Mouse (Mus musculus) frontal cortex, adult 2 months (tissue): ENCODE data around the gene Gli2. TPM values are rescaled to one million over a fixed set of nuclear protein-coding genes. Genes with fewer than 3 reads are reported as not detected.
A peak's percentile ranks its signal among the peaks of the same experiment; 100 is the strongest.

Experiments
- DNase-seq, 2 experiments: peaks; one replicate each; pipeline ENCODE4 v3.0.0; 2022; ENCODE audit warnings: low spot score in 1 of 2; ENCODE audit errors: extremely low spot score in 1 of 2
- polyA plus RNA-seq: library from polyadenylated mRNA; depleted of rRNA; stranded (reverse); fragments of >200 nt; gene quantifications from 2 replicates; pipeline ENCODE4 v1.2.3, GENCODE M21; 2012; rRNA removed

Gene Gli2
- polyA plus RNA-seq, result 1.6 and 2.2 TPM in 2 replicates

DNA sequence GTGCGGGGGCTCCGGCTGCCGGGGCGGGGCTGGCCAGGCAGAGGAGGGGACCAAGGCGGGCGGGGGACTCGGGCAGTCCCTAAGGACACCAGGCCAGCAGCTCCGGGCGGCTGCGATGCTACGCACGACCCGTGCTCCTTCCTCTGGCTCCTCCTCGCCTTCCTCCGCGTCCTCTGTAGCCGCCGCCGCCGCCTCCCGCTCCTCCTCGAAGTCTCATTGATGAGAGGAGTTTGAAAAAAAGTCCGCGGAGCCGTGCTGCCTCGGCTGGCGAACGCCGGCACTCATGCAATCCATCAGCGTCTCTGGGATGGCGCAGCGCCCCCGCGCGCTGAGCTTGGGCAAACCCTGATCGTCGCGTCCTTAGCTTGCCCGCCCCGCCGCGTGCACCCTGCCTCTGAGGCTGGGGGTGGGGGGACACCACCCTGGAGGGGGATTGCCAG is at the start of gene Gli2:
Gene Gli2 (minus strand): TSS at position 218 of the 440 bp plus-strand sequence.
- peak; percentile 42 to 87 for DNase-seq

DNA sequence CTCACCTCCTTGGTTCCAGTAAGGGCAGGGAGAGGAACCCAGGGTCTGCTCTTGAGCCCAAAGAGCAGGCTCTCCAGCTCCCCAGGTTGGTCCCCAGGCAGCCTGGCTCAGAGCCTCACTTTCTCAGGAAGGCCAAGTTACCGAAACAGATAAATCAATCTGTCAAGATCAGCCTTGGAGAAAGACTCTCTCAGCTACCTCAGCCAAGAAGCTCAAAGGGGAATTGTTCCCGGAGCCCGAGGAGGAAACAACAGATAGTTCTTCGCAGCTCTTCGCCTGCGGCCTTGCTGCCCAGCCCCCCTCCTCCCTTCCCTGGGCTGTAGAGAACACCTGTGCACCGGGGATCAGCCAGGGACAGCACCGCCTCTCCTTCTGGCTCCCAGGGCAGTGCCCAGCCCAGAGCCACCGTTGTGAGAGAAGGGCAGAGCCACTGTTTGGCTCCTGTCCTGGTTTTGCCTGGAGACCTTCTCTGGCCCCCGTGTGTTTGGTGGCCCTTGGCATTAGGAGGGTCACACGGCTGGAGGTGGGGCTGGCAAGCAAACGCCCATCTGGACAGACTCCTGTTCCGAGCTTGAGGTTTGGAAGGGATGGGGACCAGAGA is 44.6 kb upstream of the Gli2 start:
- no peak for DNase-seq

DNA sequence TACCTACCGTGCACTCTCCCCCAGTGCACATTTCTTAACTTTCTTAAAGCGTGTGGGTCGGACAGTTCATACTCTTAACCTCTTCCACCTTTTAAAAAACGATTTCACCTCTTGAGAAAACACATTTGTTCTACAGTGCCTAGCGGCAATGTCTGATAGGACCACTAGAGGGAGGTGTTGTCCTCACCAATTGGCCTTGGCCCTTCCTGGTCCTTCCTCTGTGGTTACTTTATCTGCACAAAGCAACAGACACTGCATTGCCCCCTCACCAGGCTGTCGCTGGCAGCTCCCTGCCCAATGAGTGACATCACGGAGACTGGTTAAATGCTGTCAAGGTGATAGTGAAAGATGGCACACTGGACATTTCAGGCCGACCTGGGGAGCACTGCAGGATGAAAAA is 40.3 kb upstream of the Gli2 start:
- peak; percentile 18 to 89 for DNase-seq

DNA sequence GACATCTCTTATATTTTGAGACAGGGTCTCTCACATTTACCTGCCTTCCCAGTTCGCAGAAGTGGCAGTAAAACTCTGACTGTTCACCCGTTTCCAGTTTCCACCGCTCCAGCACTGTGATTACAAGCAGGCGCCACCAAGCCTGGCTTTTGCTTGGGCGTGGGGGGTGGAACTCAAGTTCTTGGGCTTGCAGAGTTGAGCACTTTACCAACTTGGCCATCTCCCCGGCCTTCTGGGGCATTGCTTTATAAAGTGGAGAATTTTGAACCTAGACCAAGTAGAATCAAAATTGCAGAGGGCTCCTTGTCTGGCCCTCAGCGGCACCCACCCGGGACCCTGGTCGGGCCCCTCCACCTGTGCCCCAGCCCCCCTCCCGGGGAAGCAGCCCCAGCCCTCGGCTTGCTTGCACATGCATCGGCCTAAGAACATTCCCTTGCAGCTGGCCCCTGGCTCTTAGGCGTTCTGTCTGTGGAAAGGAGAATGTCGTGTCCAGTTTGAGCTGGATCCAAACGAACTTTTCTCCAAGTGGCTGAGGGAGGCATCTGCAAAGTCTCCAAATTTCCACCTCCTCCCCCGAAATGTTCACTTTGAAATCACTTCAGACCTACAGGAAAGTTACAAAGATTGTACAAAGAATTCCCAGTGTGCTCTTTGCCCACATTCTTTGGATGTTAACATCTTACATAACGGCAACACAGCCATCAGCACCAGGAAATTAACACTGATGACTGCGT is 36.6 kb upstream of the Gli2 start:
- no peak for DNase-seq

DNA sequence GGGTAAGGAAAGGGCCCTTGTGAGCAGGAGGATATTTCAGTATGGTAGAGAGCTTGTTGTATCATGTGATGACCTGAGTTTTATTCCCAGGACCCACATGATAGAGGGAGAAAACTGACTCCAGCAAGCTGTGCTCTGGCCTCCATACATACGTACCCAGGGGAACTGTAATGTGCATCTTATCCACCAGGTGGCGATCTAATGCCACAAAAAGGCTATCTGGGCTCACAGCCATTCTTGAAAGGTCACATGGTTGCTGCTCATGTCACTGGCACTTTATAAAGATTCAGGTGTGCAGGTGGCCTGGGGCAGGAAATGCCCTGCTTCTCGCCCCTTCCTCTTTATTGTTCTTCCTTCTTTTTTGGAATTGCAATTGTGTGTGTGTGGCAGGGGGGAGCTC is 34.1 kb upstream of the Gli2 start:
- DNase-seq, result peak; percentile 50 to 94

DNA sequence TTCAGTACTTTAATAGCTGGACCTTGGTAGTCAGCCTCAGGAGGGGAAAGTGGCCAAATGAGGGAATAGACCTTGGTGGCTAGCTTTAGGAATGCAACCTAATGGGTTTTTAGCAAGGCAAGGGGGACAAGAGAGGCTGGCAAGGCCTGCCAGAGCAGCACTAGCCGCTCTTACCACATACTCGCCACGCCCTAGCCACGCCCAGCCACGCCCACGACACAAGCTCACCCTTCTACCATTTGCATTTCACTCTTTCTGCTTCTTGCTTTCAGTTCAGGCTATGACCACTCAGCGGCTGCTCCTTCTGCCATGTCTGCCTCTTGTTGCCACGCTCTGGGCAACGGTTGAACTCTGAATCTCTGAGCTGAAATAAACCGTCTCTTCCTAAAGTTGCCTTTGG is 32.4 kb upstream of the Gli2 start:
- no peak for DNase-seq

DNA sequence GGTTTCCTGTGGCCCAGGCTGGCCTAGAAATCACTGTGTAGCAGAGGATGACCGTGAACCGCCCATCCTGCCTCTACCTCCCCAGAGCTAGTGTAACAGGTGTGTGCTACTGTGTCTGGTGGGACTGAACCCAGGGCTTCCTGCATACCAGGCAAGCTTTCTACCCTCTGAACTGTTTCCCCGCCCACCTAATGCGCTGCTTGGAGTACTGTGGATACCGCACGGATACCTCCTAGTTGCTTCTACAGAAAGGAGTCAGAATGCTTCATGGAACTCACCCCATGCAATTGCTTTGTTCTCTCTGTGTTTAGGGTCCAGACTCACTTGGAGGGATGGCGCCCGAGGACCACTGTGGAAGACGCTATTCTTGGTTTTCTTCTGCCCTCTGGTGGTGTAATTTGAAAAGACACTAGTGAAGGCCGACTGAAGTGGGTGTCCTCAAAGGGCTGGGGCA is 30.1 kb upstream of the Gli2 start:
- DNase-seq, result peak in 1 of 2 experiments; percentile 86

DNA sequence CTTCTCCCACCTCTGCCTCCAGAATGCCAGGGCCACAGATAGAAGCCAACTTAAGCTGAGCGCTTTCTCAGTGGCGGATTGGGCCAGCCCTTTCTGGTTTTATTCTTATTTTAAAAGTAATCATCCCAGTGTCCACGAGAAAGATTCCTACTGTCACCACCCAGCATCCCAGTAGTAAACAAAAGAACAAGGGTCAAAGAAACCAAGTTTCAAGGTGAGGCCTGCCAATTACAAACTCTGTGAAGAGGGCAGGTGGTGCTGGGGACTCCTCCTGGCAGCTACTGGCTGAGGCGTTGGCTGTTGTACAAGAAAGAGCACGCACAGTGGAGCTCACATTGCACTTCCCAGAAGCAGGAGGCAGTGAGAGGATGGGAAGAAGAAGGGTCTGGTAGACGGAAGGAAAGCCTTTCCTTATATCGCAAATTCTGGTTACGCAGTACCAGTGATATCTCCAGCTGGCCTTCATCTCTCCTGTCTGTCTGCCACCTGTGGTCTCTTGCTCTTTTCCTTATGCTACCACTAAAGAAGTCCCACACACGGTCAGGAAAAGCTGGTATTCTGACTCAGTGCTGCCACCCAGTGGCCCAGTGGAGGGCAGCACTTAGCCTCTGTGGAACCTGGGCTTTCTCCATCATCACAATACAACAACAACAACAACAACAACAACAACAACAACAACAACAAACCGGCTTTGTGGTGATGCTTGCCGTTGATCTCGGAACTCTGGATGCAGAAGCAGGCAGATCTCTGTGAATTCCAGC is 29.0 kb upstream of the Gli2 start:
- peak; percentile 9 to 67 for DNase-seq

DNA sequence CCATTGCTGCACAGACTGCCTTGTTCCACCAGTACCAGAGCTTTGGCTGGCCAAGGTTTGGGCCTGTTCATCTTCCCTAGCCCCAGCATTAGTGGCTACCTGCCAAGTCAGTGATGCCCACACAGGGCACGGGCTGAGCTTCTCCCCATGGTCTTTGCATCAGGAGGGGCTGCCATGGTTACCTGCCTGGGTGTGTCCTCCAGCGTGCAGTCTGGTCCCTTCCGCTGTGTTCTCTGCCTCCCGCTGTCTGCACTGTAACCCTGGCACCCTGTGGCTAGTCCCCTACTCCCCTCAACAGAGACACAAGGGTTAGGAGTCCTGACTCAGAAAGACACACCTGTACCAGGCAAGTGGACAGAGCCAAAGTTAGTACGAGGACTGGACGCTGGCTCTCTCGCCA is 24.5 kb upstream of the Gli2 start:
- DNase-seq, result no peak

DNA sequence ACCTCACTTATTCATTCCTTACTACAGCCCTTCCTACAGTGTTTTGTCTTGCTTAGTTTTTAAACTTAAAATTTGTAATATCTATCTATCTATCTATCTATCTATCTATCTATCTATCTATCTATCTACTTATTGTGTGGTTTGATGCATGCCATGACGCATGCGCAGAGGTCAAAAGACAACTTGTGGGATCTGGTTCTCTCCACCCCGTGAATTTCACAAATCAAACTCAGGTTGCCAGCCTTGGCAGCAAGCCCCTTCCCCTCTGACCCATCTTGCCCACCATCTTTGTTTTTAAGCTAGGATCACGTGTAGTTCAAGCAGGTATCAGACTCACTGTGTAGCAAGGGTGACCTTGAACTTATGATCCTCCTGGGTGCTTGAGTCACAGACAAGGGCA is 22.9 kb upstream of the Gli2 start:
- DNase-seq, result no peak

DNA sequence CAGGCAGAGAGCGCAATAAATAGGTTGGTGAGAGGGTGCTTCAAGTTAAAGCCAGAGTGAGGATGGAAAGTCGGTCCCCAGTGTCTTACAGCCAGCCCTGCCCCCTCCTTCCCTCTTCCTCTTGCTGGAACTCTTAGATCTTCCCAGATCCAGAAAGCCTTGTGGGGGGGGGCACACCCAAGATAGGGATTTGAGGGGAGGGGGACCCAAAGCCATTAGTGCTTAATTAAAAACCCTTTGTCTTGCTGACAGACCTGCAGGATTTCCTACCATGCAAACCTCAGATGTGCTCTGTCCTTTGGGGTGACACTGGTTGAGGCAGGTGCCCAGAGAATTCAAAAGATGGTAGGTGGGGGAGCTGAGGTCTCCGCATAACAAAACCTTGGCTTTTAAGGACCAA is 22.5 kb upstream of the Gli2 start:
- DNase-seq, result no peak

DNA sequence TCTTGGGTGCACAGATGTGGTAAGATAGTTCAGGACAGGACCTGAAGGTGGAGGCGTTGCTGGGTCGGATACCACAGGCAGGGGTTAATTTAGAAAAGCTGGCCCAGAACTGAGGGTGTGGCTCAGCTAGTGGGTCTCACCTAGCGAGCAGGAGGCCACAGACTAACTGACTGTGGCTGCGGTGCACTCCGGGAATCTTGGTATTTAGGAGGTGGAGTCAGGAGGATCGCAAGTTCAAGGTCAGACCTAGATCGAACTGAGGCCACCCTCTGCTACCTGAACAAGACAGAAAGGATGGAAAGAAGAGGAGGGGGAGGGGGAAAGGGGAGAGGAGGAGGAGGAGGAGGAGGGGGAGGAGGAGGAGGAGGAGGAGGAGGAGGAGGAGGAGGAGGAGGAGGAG is 22.1 kb upstream of the Gli2 start:
- no peak for DNase-seq

DNA sequence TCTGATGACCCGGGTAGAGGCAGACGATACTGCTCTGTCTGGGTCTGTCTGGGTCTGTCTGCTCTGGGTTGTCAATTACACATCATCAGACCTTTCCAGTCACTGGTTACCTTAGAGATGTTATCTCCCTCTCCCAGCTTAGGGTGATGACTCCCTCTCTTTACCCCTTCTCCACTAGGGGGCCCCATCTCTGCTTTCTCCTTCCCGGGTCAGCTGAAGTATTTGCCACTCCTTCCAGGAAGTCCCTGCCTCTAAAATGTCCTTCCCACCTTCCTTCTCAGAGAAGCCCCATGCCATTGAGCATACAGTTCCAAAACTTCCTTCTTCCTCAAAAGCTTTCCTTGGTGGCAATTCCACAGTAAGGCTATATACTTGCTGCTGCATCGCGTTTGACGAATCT is 21.5 kb upstream of the Gli2 start:
- DNase-seq, result no peak

DNA sequence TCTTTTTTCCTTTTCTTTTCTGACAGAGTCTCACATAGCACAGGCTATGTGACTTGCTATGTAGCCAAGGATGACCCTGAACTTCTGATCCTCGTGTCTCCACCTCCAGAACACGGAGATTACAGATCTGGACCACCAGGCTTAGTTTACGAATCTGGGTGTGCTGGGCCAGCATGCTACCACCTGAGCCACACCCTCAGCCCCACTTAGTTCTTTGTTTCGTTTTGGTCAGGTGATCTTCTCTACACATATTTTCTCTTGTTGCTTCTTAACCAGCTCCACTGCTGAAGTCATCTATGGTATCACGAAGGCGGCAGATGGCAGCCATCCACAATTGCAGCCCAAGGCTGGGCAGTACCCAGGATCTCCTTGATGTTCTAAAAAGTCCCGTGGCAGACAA is 20.5 kb upstream of the Gli2 start:
- DNase-seq, result no peak

DNA sequence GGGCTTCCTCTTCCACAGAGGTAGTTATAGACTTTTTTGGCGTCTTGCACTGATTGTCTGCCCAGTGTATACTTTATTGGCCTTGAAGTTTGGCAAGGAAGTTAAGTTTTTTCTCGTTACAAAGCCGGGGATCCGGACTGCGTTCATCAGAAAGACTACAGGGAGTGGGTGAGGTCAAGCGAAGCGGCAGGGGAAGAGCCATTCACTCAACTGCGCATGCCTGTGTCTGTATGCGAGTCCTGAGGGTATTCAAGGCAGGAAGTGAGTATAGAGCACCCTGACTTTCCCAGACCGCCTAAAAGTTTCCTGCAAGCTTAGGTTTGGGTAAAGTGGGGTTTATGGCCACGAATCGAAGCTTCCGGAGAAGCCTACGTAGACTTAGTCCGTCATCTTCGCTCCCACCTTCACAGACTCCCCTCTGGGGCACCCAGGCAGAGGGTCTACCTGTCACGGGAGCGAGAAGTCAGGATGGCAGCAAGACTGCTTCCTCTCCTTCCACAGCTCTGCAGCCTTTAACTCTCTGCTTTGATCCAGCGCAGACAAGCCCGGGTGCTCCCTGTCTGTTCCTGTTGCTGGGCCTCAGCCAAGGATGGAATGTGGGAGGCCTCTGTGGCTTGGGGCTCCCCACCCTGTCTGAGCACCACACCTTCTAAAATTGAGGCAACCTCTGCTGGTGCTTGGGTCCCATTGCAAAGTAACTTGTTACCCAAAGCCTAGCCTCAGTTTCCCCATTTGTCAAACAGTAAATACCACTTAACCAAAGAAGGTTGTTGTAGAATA is 11.7 kb upstream of the Gli2 start:
- no peak for DNase-seq

DNA sequence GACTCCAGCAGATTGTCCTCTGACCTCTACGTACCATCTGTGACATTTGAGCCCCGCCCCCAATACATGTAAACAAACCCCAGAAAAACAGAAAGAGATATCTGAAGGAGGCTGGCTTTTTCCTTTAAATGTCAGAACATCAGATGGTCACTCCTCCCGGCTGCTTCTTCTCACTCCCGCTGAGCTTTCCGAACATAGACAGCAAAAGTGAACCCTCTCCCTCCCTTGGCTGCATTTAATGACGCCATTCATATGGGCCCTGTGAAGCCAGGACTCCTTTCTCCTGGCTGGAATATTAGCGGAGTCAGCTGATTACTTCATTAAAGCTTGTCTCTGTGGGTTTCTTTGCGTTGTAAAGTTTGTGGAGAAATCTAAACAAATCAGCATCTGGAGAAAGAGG is 3.1 kb upstream of the Gli2 start:
- no peak for DNase-seq

DNA sequence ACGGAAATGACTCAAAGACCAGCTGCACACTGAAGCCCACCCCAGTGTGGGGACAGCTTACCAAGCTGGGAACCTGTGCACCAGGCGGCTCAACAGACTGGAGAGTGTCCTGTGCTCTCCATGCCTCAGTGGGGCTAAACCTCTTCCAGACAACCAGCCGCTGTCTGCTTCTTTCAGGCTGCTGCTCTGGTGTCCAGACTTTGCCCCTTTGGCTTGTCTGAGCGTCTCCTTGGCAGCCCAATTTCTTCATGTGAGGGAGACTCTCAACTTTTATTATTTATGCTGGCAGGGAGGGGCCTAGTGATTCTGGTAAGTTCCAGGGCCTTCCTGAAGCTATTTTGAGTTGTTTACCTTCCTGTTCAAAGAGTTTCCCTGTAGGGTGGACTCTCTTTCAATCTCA is 2.4 kb upstream of the Gli2 start:
- no peak for DNase-seq

DNA sequence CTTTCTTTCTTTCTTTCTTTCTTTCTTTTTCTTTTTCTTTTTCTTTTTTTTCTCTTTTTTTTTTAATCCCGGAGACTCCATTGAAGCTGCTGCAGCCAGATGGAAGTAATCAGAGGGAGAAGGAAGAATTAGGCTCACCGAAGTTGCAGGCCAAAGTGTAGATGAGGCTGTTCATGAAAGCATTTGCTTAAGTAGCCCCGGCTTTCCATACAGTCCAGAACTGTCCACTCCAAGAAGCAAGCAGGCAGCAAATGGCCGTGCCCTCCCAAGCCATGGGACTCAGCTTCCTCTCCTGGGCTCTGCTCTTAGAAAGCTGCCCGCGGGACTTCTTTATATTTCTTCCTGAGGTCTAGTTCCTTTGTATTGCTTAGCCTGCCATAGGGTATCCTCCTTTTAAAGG is 1.0 kb upstream of the Gli2 start:
- DNase-seq, result no peak

DNA sequence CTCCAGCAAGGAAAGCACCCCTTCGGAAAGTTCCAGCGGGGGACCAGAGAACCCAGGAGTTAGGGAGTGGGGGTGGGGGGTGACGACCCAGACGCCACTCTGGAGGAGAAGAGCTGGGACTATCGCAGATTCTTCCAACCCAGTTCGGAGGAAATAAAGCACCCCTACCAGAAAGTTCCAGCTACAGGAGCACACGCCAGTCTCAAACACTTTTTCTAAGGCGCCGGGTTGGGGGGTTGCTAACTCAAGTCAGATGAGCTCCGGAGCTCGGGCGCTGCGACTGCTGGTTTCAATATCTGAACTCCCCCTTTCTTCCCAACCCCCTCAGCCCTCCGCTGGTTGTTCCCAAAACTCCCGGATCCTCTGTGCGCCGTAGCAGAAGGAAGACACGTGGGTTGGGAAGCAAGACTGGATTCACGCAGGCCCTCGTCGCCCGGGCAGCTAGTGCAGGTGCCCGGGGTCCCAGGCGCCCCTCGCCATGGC is 494 bp upstream of the Gli2 start:
- peak in 1 of 2 experiments; percentile 23 for DNase-seq

DNA sequence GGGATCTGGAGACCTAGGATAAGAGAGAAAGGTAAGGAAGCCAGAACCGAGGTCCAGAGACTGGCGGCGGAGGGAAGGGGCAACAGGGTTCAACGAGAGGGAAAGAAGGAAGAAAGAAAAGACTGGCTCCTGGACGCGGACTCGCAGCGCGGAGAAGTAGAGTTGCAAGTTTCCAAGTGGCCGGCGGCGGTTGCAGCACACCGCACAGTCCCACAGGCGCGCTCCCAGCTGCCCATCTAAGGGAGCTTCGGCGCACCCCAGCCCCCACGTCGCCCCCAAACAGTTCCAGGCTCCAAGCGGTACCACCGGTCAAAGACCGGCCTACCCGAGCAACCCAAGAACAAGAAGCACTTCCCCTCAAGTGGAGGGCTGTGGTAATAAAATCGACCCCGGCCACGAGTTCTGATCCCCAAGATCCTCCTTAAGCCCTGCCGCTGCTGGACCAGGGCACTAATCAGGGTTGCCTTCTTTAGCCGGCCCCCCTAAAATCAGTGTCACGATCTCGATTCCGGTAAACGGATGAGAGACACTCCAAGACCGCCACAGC is 715 bp downstream of the Gli2 start:
- no peak for DNase-seq
